Mouse (Mus musculus): ENCODE measurements around the gene Rabgap1l. TPM values are rescaled to one million over a fixed set of nuclear protein-coding genes. Genes with fewer than 3 reads are reported as not detected.

The Rabgap1l gene
- 10.9 and 11.1 TPM in 2 replicates for polyA plus RNA-seq (2015; fragmentation: Nextera tagmentation; extraction: Ambion mirVana)

DNA sequence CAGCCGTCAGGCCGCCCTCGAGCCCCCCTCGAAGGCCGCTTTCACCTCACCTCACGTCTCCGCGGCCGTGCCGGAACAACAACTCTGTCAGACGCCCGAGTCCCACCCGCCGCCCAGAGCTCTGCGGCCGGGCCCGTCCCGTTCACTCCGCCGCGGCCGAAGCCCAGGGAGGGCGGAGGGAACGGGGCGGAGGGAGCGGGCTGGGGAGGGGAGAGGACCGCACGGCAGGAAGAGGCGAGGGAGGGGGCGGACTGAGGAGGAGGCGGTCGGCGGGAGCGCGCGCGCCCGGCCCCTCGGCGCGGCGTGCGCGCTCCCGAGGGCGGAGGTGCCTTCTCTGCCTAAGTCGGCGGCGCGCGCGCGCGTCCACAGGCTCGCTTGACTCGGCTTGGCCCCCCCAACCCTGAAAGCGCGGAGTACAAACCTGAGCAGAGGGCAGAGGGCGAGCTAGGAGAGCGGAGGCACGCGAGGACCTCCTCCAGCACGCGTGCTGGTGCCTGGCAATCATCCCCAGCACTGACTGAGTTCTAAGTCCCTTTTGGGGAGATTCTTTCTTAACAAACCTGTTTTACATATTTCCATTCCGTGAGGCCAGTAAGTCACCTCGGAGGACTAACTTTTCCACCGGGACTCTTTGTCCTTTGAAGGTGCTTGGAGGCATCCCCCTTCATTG, at the start of gene Rabgap1l:
Gene Rabgap1l, minus strand, starts transcription at position 526 of the 670 bp plus-strand sequence.

GRCm38 (mm10) chr1:160212703-160213669, 580.0 kb downstream of the Rabgap1l start, which contains the start of gene Cacybp:
Gene Cacybp (minus strand): TSS chr1:160212875.

DNA sequence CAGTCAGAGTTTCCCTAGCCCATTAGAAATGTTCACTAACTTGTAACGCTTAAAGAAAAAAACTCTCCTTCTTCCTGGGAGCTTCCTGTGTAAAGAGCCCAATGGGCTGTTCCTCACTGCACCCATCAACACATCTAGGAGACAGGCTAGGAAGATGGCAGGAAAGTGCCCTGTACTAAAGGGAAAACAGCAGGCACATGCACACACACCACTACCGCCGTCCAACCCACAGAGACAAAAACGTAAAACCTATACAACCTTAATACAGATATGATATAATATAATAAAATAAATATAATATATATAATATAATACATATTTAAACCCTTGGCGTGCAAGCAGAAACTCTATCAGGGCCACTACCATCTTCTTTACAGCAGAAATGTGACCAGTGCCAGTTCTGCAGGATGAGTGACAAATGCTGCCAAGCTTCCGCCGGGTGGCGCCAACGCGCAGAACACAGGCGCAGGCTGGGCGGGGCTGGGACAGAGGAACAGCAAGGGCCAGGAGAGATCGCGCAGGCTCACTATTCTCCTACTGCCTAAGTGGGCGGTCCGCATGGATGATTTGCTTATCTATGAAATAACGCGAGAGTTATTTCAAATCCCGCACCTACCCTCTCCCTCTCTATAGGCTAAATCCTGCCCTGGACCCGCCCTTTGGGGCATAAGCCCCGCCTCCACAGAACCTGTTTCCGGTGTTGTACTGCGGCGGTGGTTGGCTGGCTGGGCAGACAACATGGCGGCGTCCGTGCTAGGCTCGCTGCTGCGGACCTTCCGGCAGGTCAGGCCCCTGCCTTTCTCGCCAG, 598.3 kb downstream of the Rabgap1l start, which contains the start of gene Mrps14:
Gene Mrps14, plus strand, starts transcription at position 687 of the 808 bp plus-strand sequence.

Small RNAs within 50 kb of the gene (microRNA-seq; reads per million reads assigned to microRNA genes)
- gene Mir1927 (ENCODE audit: borderline replicate concordance, insufficient number of aligned reads): not detected

Other genes with a start within 250 kb of the Rabgap1l start
- 4.3 and 4.8 TPM in 2 replicates for gene Rc3h1, start 113.2 kb upstream of the Rabgap1l start, polyA plus RNA-seq (2015; fragmentation: Nextera tagmentation; extraction: Ambion mirVana)
- gene Serpinc1, start 185.4 kb upstream of the Rabgap1l start, polyA plus RNA-seq (2015; fragmentation: Nextera tagmentation; extraction: Ambion mirVana): 51.1 and 80.0 TPM in 2 replicates
- 4.7 and 5.9 TPM in 2 replicates for gene Zbtb37, start 241.6 kb upstream of the Rabgap1l start, polyA plus RNA-seq (2015; fragmentation: Nextera tagmentation; extraction: Ambion mirVana)